Comparison of ENCODE assay signal across 8 mouse cellular contexts in genomic region chr2:153631976-153632870, GRCm38 (mm10). TPM values are rescaled to one million over a fixed set of nuclear protein-coding genes. Genes with fewer than 3 reads are reported as not detected.
DNase-seq lines count a peak whose midpoint lies in the region; ATAC-seq and TF ChIP-seq lines count a peak whose summit lies in the region.

Gene Commd7, minus strand, starts transcription at chr2:153632781.

- ATAC-seq in G1E (ENCODE audit: extremely low read depth, insufficient number of reproducible peaks, low FRiP score, poor library complexity, severe bottlenecking): peak; percentile 63
- peak; percentile 89 for ATAC-seq in lung, embryonic 14.5 days (ENCODE audit: insufficient read depth)
- ATAC-seq in neutrophil, adult 5-6 weeks (ENCODE audit: extremely low read depth, insufficient number of reproducible peaks, low FRiP score, poor library complexity, severe bottlenecking): peak; percentile 86

- H3K9me3 ChIP-seq in G1E (replicated peaks): no peaks in the 10 kb centered on the region
- H3K9me3 ChIP-seq in lung, embryonic 14.5 days (ENCODE audit: low read depth, low read length): no peaks in the 10 kb centered on the region

- no peaks in the 10 kb centered on the region for H3K27me3 ChIP-seq in G1E (ENCODE audit: insufficient read depth, low read length)
- no peaks in the 10 kb centered on the region for H3K27me3 ChIP-seq in cerebellum, adult 2 months (ENCODE audit: control insufficient read depth, insufficient read depth, low read length)
- H3K27me3 ChIP-seq in lung, embryonic 14.5 days (ENCODE audit: insufficient read depth, low read length): no peaks in the 10 kb centered on the region

- WGBS in cerebellum, adult 2 months: 4% methylated on average over 53 of the region's 53 CpGs
- 3% methylated on average over 53 of the region's 53 CpGs for WGBS in lung, embryonic 14.5 days

- peak within 1 kb of the TSS; percentile 94 for H3K9ac ChIP-seq in lung, embryonic 14.5 days

- TF ChIP-seq CTCF in G1E (IDR thresholded peaks at IDR 0.05; ENCODE audit: low read depth, low read length): no peak
- no peak for TF ChIP-seq CTCF in cerebellum, adult 2 months (IDR thresholded peaks at IDR 0.05; ENCODE audit: borderline replicate concordance, insufficient read depth, low read depth, low read length)
- no peak for TF ChIP-seq CTCF in lung, embryonic 14.5 days (IDR thresholded peaks at IDR 0.05; ENCODE audit: low read depth)

- peaks cover 32% of the 10 kb centered on the region for H3K36me3 ChIP-seq in G1E (replicated peaks)
- H3K36me3 ChIP-seq in lung, embryonic 14.5 days (ENCODE audit: insufficient read depth): peaks cover 21% of the 10 kb centered on the region

- H3K4me3 ChIP-seq in G1E (ENCODE audit: low read depth, low read length): peak within 1 kb of the TSS; percentile 84
- peak within 1 kb of the TSS; percentile 84 for H3K4me3 ChIP-seq in cerebellum, adult 2 months (replicated peaks; ENCODE audit: insufficient read depth, low read depth, low read length)
- peak within 1 kb of the TSS; percentile 80 for H3K4me3 ChIP-seq in lung, embryonic 14.5 days (ENCODE audit: low read depth, low read length)

- DNase-seq in G1E (ENCODE audit: low spot score): peak; percentile 82
- peak; percentile 89 to 93 for DNase-seq in cerebellum, adult 2 months
- peak; percentile 81 for DNase-seq in forelimb bud, embryonic 11.5 days (ENCODE audit: low read depth, low spot score)
- peak; percentile 91 for DNase-seq in heart, postnatal 4 days
- peak; percentile 57 to 84 for DNase-seq in layer of hippocampus, adult 8-10 months (ENCODE audit: low spot score in 2 of 2)
- peak; percentile 92 for DNase-seq in lung, embryonic 14.5 days
- DNase-seq in testis, postnatal 14 days (ENCODE audit: low spot score): peak; percentile 84

- H3K4me2 ChIP-seq in lung, embryonic 14.5 days: peak within 1 kb of the TSS; percentile 70

- TF ChIP-seq POLR2A in cerebellum, adult 2 months (IDR thresholded peaks at IDR 0.05; ENCODE audit: borderline replicate concordance, insufficient read depth, low read length): peak; percentile 67

- peaks cover 30% of the 10 kb centered on the region for H3K4me1 ChIP-seq in G1E (ENCODE audit: insufficient read depth, low read depth, low read length)
- no peaks in the 10 kb centered on the region for H3K4me1 ChIP-seq in cerebellum, adult 2 months (ENCODE audit: control insufficient read depth, insufficient read depth, low read length)
- 0 out of 2 replicates have a peak, but pooled peaks cover 4% of the 10 kb centered on the region for H3K4me1 ChIP-seq in lung, embryonic 14.5 days (ENCODE audit: insufficient read depth)

- peak within 1 kb of the TSS; percentile 68; the same call in 1 of the 2 replicates for H3K27ac ChIP-seq in cerebellum, adult 2 months (ENCODE audit: insufficient read depth, low read length)
- H3K27ac ChIP-seq in lung, embryonic 14.5 days (ENCODE audit: low read depth): peak within 1 kb of the TSS; percentile 94

RNA-seq across cellular contexts. Expression of gene Commd7, which starts in this region (rescaled TPM):
- total RNA-seq in G1E (2014; fragmentation: Nextera tagmentation) (19.1 and 20.9 TPM in 2 replicates), G1E (2017) (30.9 and 34.7 TPM in 2 replicates)
- polyA plus RNA-seq in G1E (2012): 26.5 and 29.7 TPM in 2 replicates
- polyA plus RNA-seq in cerebellum, adult 2 months (2012; rRNA removed): 30.2 and 32.5 TPM in 2 replicates
- 10 to 100 TPM; 21.7 to 25.9 TPM for total RNA-seq in heart, postnatal 4 days (2021)
- total RNA-seq in layer of hippocampus, adult 8-10 months (2022): 10 to 100 TPM; 26.1 to 35.8 (median 29.9) TPM
- polyA plus RNA-seq in lung, embryonic 14.5 days (2014; fragmentation: Nextera tagmentation; extraction: Ambion mirVana): 66.5 and 70.9 TPM in 2 replicates
- total RNA-seq in neutrophil, adult 5-6 weeks (2017): 20.9 and 21.9 TPM in 2 replicates

Comparison
In these comparisons a context has a peak if more than half of its experiments do, and no peak if none do; other contexts are left out.
1. Peak in every context shown above with its lines: DNase-seq, ATAC-seq, H3K4me3 ChIP-seq and H3K27ac ChIP-seq.